Comparison of ENCODE assay signal across 19 mouse cellular contexts in the genomic region with DNA sequence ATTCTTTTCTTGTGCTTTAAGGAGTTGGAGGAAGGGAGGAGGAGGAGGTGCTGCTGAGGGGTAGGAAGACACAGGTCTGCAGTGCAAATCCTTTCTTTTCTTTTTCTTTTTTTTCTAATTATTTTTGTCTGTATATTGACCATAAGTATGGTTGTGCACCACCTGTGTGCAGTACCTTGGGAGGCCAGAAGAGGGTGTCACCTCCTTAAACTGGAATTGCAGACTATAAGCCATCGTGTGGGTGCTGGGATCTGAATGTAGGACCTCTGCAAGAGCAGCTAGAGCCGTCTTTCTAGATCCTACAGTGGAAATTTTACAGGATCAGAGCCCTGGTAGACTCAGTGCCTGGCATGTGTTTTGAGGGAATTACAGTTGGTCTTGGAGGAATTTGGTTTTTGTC. TPM values are rescaled to one million over a fixed set of nuclear protein-coding genes. Genes with fewer than 3 reads are reported as not detected.
DNase-seq lines count a peak whose midpoint lies in the region; ATAC-seq and TF ChIP-seq lines count a peak whose summit lies in the region.
"Had no signal": no experiment of that assay in that cellular context is flagged by ENCODE, and none has a peak within 500 bp of the region (broad histone marks: within the 10 kb centered on the region; RNA-seq: fewer than 3 reads in every experiment).

No protein-coding gene starts in this region.

- H3K4me2 ChIP-seq in kidney, postnatal 0 days (ENCODE audit: low read length): no peak overlapping the region
- no peak overlapping the region for H3K4me2 ChIP-seq in midbrain, postnatal 0 days (ENCODE audit: low read depth, low read length, poor library complexity, severe bottlenecking)
- H3K4me2 ChIP-seq in midbrain, embryonic 11.5 days: no peak overlapping the region
- H3K4me2 ChIP-seq in stomach, postnatal 0 days (replicated peaks; ENCODE audit: low read depth): no peak overlapping the region
- H3K4me2 ChIP-seq: embryonic facial prominence, embryonic 12.5 days; forebrain, embryonic 15.5 days; intestine, embryonic 15.5 days; liver, embryonic 13.5 days; neural tube, embryonic 13.5 days had no signal

- no peak for DNase-seq in kidney, postnatal 0 days (ENCODE audit: low spot score)
- DNase-seq in kidney, adult 9 months: no peak
- no peak for DNase-seq in midbrain, postnatal 0 days (ENCODE audit: low spot score)
- no peak for DNase-seq in midbrain, embryonic 11.5 days (ENCODE audit: low spot score, missing footprints)
- DNase-seq in MEL (ENCODE audit: low read depth, low spot score): peak; percentile 57
- DNase-seq in stomach, postnatal 0 days (ENCODE audit: low spot score): no peak
- DNase-seq in right cerebral cortex, adult 2 months (ENCODE audit: low spot score in 2 of 2): no peak
- no peak for DNase-seq in urinary bladder, postnatal 25 days (ENCODE audit: low spot score)
- DNase-seq: adrenal gland, adult 8-10 months; cerebellum, adult 2 months; heart, adult 18-20 months; kidney, postnatal 25 days; liver, embryonic 13.5 days; lung, postnatal 14 days had no signal

- TF ChIP-seq CTCF in kidney, postnatal 0 days (IDR thresholded peaks at IDR 0.05; ENCODE audit: low read depth): peak; percentile 31; the same call in 1 of the 2 replicates
- peak; percentile 50 for TF ChIP-seq CTCF in midbrain, postnatal 0 days (IDR thresholded peaks at IDR 0.05)
- TF ChIP-seq CTCF in MEL (IDR thresholded peaks at IDR 0.05 in 2 of 3, conservative IDR thresholded peaks at IDR 0.05 in 1 of 3; ENCODE audit: control insufficient read depth in 1 of 3, insufficient read depth in 1 of 3, low read depth in 2 of 3, low read length in 3 of 3, poor library complexity in 1 of 3, severe bottlenecking in 1 of 3): peak; percentile 13 to 44 (median 39); a peak in 5 of 6 replicates
- TF ChIP-seq CTCF in stomach, postnatal 0 days (IDR thresholded peaks at IDR 0.05; ENCODE audit: low read depth): peak; percentile 42

- ATAC-seq in kidney, postnatal 0 days (replicated peaks; ENCODE audit: low FRiP score, low read depth): no peak
- no peak for ATAC-seq in midbrain, postnatal 0 days (ENCODE audit: low FRiP score)
- ATAC-seq in midbrain, embryonic 11.5 days (ENCODE audit: low FRiP score): no peak
- ATAC-seq in stomach, postnatal 0 days (ENCODE audit: low FRiP score, low TSS enrichment): no peak
- ATAC-seq: forebrain, embryonic 15.5 days; intestine, embryonic 15.5 days had no signal

- TF ChIP-seq EP300 in MEL (IDR thresholded peaks at IDR 0.05; ENCODE audit: low read depth in 1 of 2, low read length in 2 of 2): no peak
- no peak for TF ChIP-seq EP300 in stomach, postnatal 0 days (optimal IDR thresholded peaks at IDR 0.05)

- TF ChIP-seq POLR2A in MEL (IDR thresholded peaks at IDR 0.05; ENCODE audit: control insufficient read depth in 1 of 2, insufficient read depth in 1 of 2, low read depth in 1 of 2, low read length in 2 of 2, poor library complexity in 1 of 2): no peak

- H3K27ac ChIP-seq in kidney, postnatal 0 days: no peak overlapping the region
- no peak overlapping the region for H3K27ac ChIP-seq in midbrain, postnatal 0 days (ENCODE audit: low read depth, low read length)
- H3K27ac ChIP-seq in midbrain, embryonic 11.5 days (ENCODE audit: low read depth, low read length): no peak overlapping the region
- no peak overlapping the region for H3K27ac ChIP-seq in MEL (ENCODE audit: control insufficient read depth, low read depth, low read length)
- no peak overlapping the region for H3K27ac ChIP-seq in stomach, postnatal 0 days (replicated peaks)
- H3K27ac ChIP-seq: embryonic facial prominence, embryonic 12.5 days; forebrain, embryonic 15.5 days; hindbrain, embryonic 10.5 days; intestine, embryonic 15.5 days; liver, embryonic 13.5 days; neural tube, embryonic 13.5 days had no signal

- peaks cover 90% of the 10 kb centered on the region for H3K36me3 ChIP-seq in kidney, postnatal 0 days (ENCODE audit: insufficient read depth, low read length)
- peaks cover 76% of the 10 kb centered on the region for H3K36me3 ChIP-seq in midbrain, postnatal 0 days (ENCODE audit: insufficient read depth, low read length)
- H3K36me3 ChIP-seq in midbrain, embryonic 11.5 days (ENCODE audit: control insufficient read depth, insufficient read depth, low read length): peaks cover 79% of the 10 kb centered on the region
- peaks cover 14 to 49% of the 10 kb centered on the region in 2 experiments for H3K36me3 ChIP-seq in MEL (ENCODE audit: control insufficient read depth in 1 of 2, insufficient read depth in 2 of 2, low read length in 2 of 2)
- H3K36me3 ChIP-seq in stomach, postnatal 0 days (ENCODE audit: control insufficient read depth, insufficient read depth, low read length): peaks cover 67% of the 10 kb centered on the region

- peak; percentile 0; the same call in 1 of the 2 replicates for TF ChIP-seq RAD21 in MEL (IDR thresholded peaks at IDR 0.05; ENCODE audit: low read depth, low read length)

- 94% methylated on average over 2 of the region's 2 CpGs for WGBS in kidney, postnatal 0 days
- WGBS in midbrain, postnatal 0 days: 97% methylated on average over 2 of the region's 2 CpGs
- WGBS in midbrain, embryonic 11.5 days: 94% methylated on average over 2 of the region's 2 CpGs
- WGBS in stomach, postnatal 0 days: 94% methylated on average over 2 of the region's 2 CpGs

- H3K4me3 ChIP-seq in kidney, postnatal 0 days (replicated peaks; ENCODE audit: low read depth, low read length): no peak overlapping the region
- H3K4me3 ChIP-seq in midbrain, postnatal 0 days (ENCODE audit: low read depth, low read length): no peak overlapping the region
- no peak overlapping the region for H3K4me3 ChIP-seq in midbrain, embryonic 11.5 days (ENCODE audit: low read depth, low read length)
- no peak overlapping the region for H3K4me3 ChIP-seq in MEL (ENCODE audit: control insufficient read depth in 1 of 2, insufficient read depth in 1 of 2, low read depth in 2 of 2, low read length in 2 of 2)
- H3K4me3 ChIP-seq in stomach, postnatal 0 days (ENCODE audit: low read depth, low read length): no peak overlapping the region
- H3K4me3 ChIP-seq: embryonic facial prominence, embryonic 12.5 days; forebrain, embryonic 15.5 days; hindbrain, embryonic 10.5 days; intestine, embryonic 15.5 days; liver, embryonic 13.5 days; neural tube, embryonic 13.5 days had no signal

- H3K27me3 ChIP-seq in kidney, postnatal 0 days (ENCODE audit: insufficient read depth, low read length): no peaks in the 10 kb centered on the region
- H3K27me3 ChIP-seq in midbrain, postnatal 0 days (ENCODE audit: insufficient read depth, low read length): no peaks in the 10 kb centered on the region
- H3K27me3 ChIP-seq in midbrain, embryonic 11.5 days (ENCODE audit: control insufficient read depth, insufficient read depth, low read length): no peaks in the 10 kb centered on the region
- no peaks in the 10 kb centered on the region for H3K27me3 ChIP-seq in MEL (ENCODE audit: control insufficient read depth in 1 of 2, insufficient read depth in 2 of 2, low read length in 2 of 2)
- H3K27me3 ChIP-seq in stomach, postnatal 0 days (ENCODE audit: control insufficient read depth, insufficient read depth, low read length): no peaks in the 10 kb centered on the region
- H3K27me3 ChIP-seq: embryonic facial prominence, embryonic 12.5 days; forebrain, embryonic 15.5 days; intestine, embryonic 15.5 days; liver, embryonic 13.5 days; neural tube, embryonic 13.5 days had no signal

- H3K4me1 ChIP-seq in kidney, postnatal 0 days (replicated peaks; ENCODE audit: insufficient read depth, low read length): no peaks in the 10 kb centered on the region
- H3K4me1 ChIP-seq in midbrain, postnatal 0 days (ENCODE audit: insufficient read depth, low read length): no peaks in the 10 kb centered on the region
- no peaks in the 10 kb centered on the region for H3K4me1 ChIP-seq in midbrain, embryonic 11.5 days (ENCODE audit: control insufficient read depth, insufficient read depth, low read length)
- peaks cover 2 to 13% of the 10 kb centered on the region in 2 experiments; a peak in 3 of 4 replicates for H3K4me1 ChIP-seq in MEL (ENCODE audit: control insufficient read depth in 1 of 2, insufficient read depth in 2 of 2, low read length in 2 of 2)
- H3K4me1 ChIP-seq in stomach, postnatal 0 days (replicated peaks; ENCODE audit: control insufficient read depth, insufficient read depth): no peaks in the 10 kb centered on the region
- H3K4me1 ChIP-seq: embryonic facial prominence, embryonic 12.5 days; forebrain, embryonic 15.5 days; hindbrain, embryonic 10.5 days; intestine, embryonic 15.5 days; neural tube, embryonic 13.5 days had no signal

- H3K9ac ChIP-seq in kidney, postnatal 0 days (ENCODE audit: low read depth, low read length): no peak overlapping the region
- H3K9ac ChIP-seq in midbrain, postnatal 0 days (replicated peaks; ENCODE audit: low read length, poor library complexity, severe bottlenecking): no peak overlapping the region
- H3K9ac ChIP-seq in midbrain, embryonic 11.5 days (ENCODE audit: low read length): no peak overlapping the region
- H3K9ac ChIP-seq in MEL (ENCODE audit: control insufficient read depth, low read depth, low read length, poor library complexity, severe bottlenecking): no peak overlapping the region
- no peak overlapping the region for H3K9ac ChIP-seq in stomach, postnatal 0 days (ENCODE audit: low read length)
- H3K9ac ChIP-seq: embryonic facial prominence, embryonic 12.5 days; forebrain, embryonic 15.5 days; intestine, embryonic 15.5 days; liver, embryonic 13.5 days; neural tube, embryonic 13.5 days had no signal

- no peaks in the 10 kb centered on the region for H3K9me3 ChIP-seq in kidney, postnatal 0 days (replicated peaks; ENCODE audit: low read length)
- no peaks in the 10 kb centered on the region for H3K9me3 ChIP-seq in midbrain, postnatal 0 days (ENCODE audit: low read length)
- H3K9me3 ChIP-seq in midbrain, embryonic 11.5 days (ENCODE audit: control insufficient read depth, low read length): 0 out of 2 replicates have a peak, but pooled peaks cover 4% of the 10 kb centered on the region
- H3K9me3 ChIP-seq in MEL (replicated peaks; ENCODE audit: insufficient read depth, low read length): no peaks in the 10 kb centered on the region
- no peaks in the 10 kb centered on the region for H3K9me3 ChIP-seq in stomach, postnatal 0 days (ENCODE audit: control insufficient read depth, low read length)
- H3K9me3 ChIP-seq: embryonic facial prominence, embryonic 12.5 days; forebrain, embryonic 15.5 days; intestine, embryonic 15.5 days; liver, embryonic 13.5 days; neural tube, embryonic 13.5 days had no signal

- no peaks in the 10 kb centered on the region for H3K79me2 ChIP-seq in MEL (ENCODE audit: control insufficient read depth, insufficient read depth, low read length, poor library complexity)

RNA-seq across cellular contexts. Expression of a gene that starts 11.9 kb away (rescaled TPM):
- polyA plus RNA-seq in kidney, postnatal 0 days (2015; fragmentation: Nextera tagmentation; extraction: Ambion mirVana): 60.7 and 64.2 TPM in 2 replicates
- 117 and 133 TPM in 2 replicates for total RNA-seq in midbrain, postnatal 0 days (2014; rRNA removed)
- 72.9 and 89.1 TPM in 2 replicates for polyA plus RNA-seq in midbrain, postnatal 0 days (2015; fragmentation: Nextera tagmentation; extraction: Ambion mirVana)
- polyA plus RNA-seq in midbrain, embryonic 11.5 days (2014; fragmentation: Nextera tagmentation; extraction: Ambion mirVana): 96.9 and 99.3 TPM in 2 replicates
- total RNA-seq in MEL (2012; rRNA removed): 173 and 193 TPM in 2 replicates
- 100 to 1,000 TPM in 1 of 2 experiments, 10 to 100 TPM in 1; 93.0 to 232 TPM for polyA plus RNA-seq in MEL (2012; ENCODE audit: insufficient read depth in 1 of 2, insufficient read length in 2 of 2, low read depth in 1 of 2, low replicate concordance in 2 of 2, missing spikeins in 1 of 2)
- polyA plus RNA-seq in stomach, postnatal 0 days (2015; fragmentation: Nextera tagmentation; extraction: Ambion mirVana): 28.1 and 36.6 TPM in 2 replicates

RNA-seq across cellular contexts. Expression of a gene that starts 24.0 kb away (rescaled TPM):
- 41.1 and 43.2 TPM in 2 replicates for polyA plus RNA-seq in kidney, postnatal 0 days (2015; fragmentation: Nextera tagmentation; extraction: Ambion mirVana)
- 34.5 and 45.8 TPM in 2 replicates for total RNA-seq in midbrain, postnatal 0 days (2014; rRNA removed)
- polyA plus RNA-seq in midbrain, postnatal 0 days (2015; fragmentation: Nextera tagmentation; extraction: Ambion mirVana): 41.4 and 42.6 TPM in 2 replicates
- 55.1 and 58.4 TPM in 2 replicates for polyA plus RNA-seq in midbrain, embryonic 11.5 days (2014; fragmentation: Nextera tagmentation; extraction: Ambion mirVana)
- total RNA-seq in MEL (2012; rRNA removed): 210 and 263 TPM in 2 replicates
- 100 to 1,000 TPM; 221 to 337 TPM for polyA plus RNA-seq in MEL (2012; ENCODE audit: insufficient read depth in 1 of 2, insufficient read length in 2 of 2, low read depth in 1 of 2, low replicate concordance in 2 of 2, missing spikeins in 1 of 2)
- polyA plus RNA-seq in stomach, postnatal 0 days (2015; fragmentation: Nextera tagmentation; extraction: Ambion mirVana): 25.0 and 26.6 TPM in 2 replicates

RNA-seq across cellular contexts. Expression of a gene that starts 37.3 kb away (rescaled TPM):
- 8.1 and 8.7 TPM in 2 replicates for polyA plus RNA-seq in kidney, postnatal 0 days (2015; fragmentation: Nextera tagmentation; extraction: Ambion mirVana)
- 33.3 and 33.9 TPM in 2 replicates for total RNA-seq in midbrain, postnatal 0 days (2014; rRNA removed)
- 19.0 and 20.4 TPM in 2 replicates for polyA plus RNA-seq in midbrain, postnatal 0 days (2015; fragmentation: Nextera tagmentation; extraction: Ambion mirVana)
- 8.4 and 8.6 TPM in 2 replicates for polyA plus RNA-seq in midbrain, embryonic 11.5 days (2014; fragmentation: Nextera tagmentation; extraction: Ambion mirVana)
- total RNA-seq in MEL (2012; rRNA removed): 75.4 and 96.1 TPM in 2 replicates
- polyA plus RNA-seq in MEL (2012; ENCODE audit: insufficient read depth in 1 of 2, insufficient read length in 2 of 2, low read depth in 1 of 2, low replicate concordance in 2 of 2, missing spikeins in 1 of 2): 10 to 100 TPM in 1 of 2 experiments, not detected in 1; 96.9 TPM
- polyA plus RNA-seq in stomach, postnatal 0 days (2015; fragmentation: Nextera tagmentation; extraction: Ambion mirVana): 4.4 and 5.7 TPM in 2 replicates

RNA-seq across cellular contexts. Expression of a gene that starts 40.0 kb away (rescaled TPM):
- polyA plus RNA-seq in kidney, postnatal 0 days (2015; fragmentation: Nextera tagmentation; extraction: Ambion mirVana): 0.29 and 0.30 TPM in 2 replicates
- total RNA-seq in midbrain, postnatal 0 days (2014; rRNA removed): 0.90 and 1.7 TPM in 2 replicates
- 0.52 and 0.71 TPM in 2 replicates for polyA plus RNA-seq in midbrain, postnatal 0 days (2015; fragmentation: Nextera tagmentation; extraction: Ambion mirVana)
- 0.11 TPM in 1 of 2 replicates, not detected in the other for polyA plus RNA-seq in midbrain, embryonic 11.5 days (2014; fragmentation: Nextera tagmentation; extraction: Ambion mirVana)
- 2.8 and 3.5 TPM in 2 replicates for total RNA-seq in MEL (2012; rRNA removed)
- polyA plus RNA-seq in MEL (2012; ENCODE audit: insufficient read depth in 1 of 2, insufficient read length in 2 of 2, low read depth in 1 of 2, low replicate concordance in 2 of 2, missing spikeins in 1 of 2): 10 to 100 TPM in 1 of 2 experiments, not detected in 1; 16.2 TPM
- polyA plus RNA-seq in stomach, postnatal 0 days (2015; fragmentation: Nextera tagmentation; extraction: Ambion mirVana): 6.4 and 7.0 TPM in 2 replicates

RNA-seq across cellular contexts. Expression of a gene that starts 58.2 kb away (rescaled TPM):
- polyA plus RNA-seq in kidney, postnatal 0 days (2015; fragmentation: Nextera tagmentation; extraction: Ambion mirVana): 4.2 and 4.5 TPM in 2 replicates
- 6.9 and 12.6 TPM in 2 replicates for total RNA-seq in midbrain, postnatal 0 days (2014; rRNA removed)
- 7.2 and 7.8 TPM in 2 replicates for polyA plus RNA-seq in midbrain, postnatal 0 days (2015; fragmentation: Nextera tagmentation; extraction: Ambion mirVana)
- 9.2 and 10.8 TPM in 2 replicates for polyA plus RNA-seq in midbrain, embryonic 11.5 days (2014; fragmentation: Nextera tagmentation; extraction: Ambion mirVana)
- 1.2 and 3.3 TPM in 2 replicates for total RNA-seq in MEL (2012; rRNA removed)
- 1 to 10 TPM in 1 of 2 experiments, not detected in 1; 5.3 TPM for polyA plus RNA-seq in MEL (2012; ENCODE audit: insufficient read depth in 1 of 2, insufficient read length in 2 of 2, low read depth in 1 of 2, low replicate concordance in 2 of 2, missing spikeins in 1 of 2)
- polyA plus RNA-seq in stomach, postnatal 0 days (2015; fragmentation: Nextera tagmentation; extraction: Ambion mirVana): 2.5 and 2.6 TPM in 2 replicates
